In genomic region chr11:101665636-101665992, GRCm38 (mm10) we compare ENCODE assay signal across 7 mouse cellular contexts. TPM values are rescaled to one million over a fixed set of nuclear protein-coding genes. Genes with fewer than 3 reads are reported as not detected.
DNase-seq lines count a peak whose midpoint lies in the region; ATAC-seq and TF ChIP-seq lines count a peak whose summit lies in the region.

No protein-coding gene starts in this region.

- DNase-seq in lung, postnatal 10 days: no peak
- DNase-seq in limb, embryonic 11.5 days (ENCODE audit: low spot score): no peak
- no peak for DNase-seq in embryo, embryonic 11 days
- DNase-seq in natural killer cell, adult 2 months (ENCODE audit: low spot score in 2 of 2): no peak

- H3K9me3 ChIP-seq in lung, embryonic 16.5 days (ENCODE audit: control insufficient read depth, low read length): no peaks in the 10 kb centered on the region
- H3K9me3 ChIP-seq in limb, embryonic 11.5 days (ENCODE audit: control insufficient read depth, low read length): no peaks in the 10 kb centered on the region

- H3K4me3 ChIP-seq in lung, embryonic 16.5 days (ENCODE audit: low read length): peak overlapping the region; percentile 71
- H3K4me3 ChIP-seq in embryonic fibroblast, embryonic 13.5 days (ENCODE audit: insufficient read depth, low read length): peak overlapping the region; percentile 60
- peak overlapping the region; percentile 49 for H3K4me3 ChIP-seq in limb, embryonic 11.5 days (ENCODE audit: low read depth, low read length)
- H3K4me3 ChIP-seq in olfactory bulb, adult 2 months (ENCODE audit: insufficient read depth, low read depth, low read length): peak overlapping the region; percentile 62

- under 1% methylated on average over 24 of the region's 24 CpGs for WGBS in lung, embryonic 16.5 days
- under 1% methylated on average over 24 of the region's 24 CpGs for WGBS in limb, embryonic 11.5 days
- under 1% methylated on average over 24 of the region's 24 CpGs for WGBS in olfactory bulb, adult 2 months

- peak overlapping the region; percentile 81 for H3K9ac ChIP-seq in lung, embryonic 16.5 days (ENCODE audit: low read length)
- H3K9ac ChIP-seq in limb, embryonic 11.5 days (ENCODE audit: low read length): peak overlapping the region; percentile 12; the same call in 1 of the 2 replicates

- no peaks in the 10 kb centered on the region for H3K36me3 ChIP-seq in lung, embryonic 16.5 days (ENCODE audit: control insufficient read depth, insufficient read depth, low read length)
- no peaks in the 10 kb centered on the region for H3K36me3 ChIP-seq in limb, embryonic 11.5 days (ENCODE audit: control insufficient read depth, insufficient read depth, low read length)

- no peak for TF ChIP-seq POLR2A in embryonic fibroblast, embryonic 13.5 days (IDR thresholded peaks at IDR 0.05; ENCODE audit: low read depth, low read length)
- TF ChIP-seq POLR2A in olfactory bulb, adult 2 months (IDR thresholded peaks at IDR 0.05; ENCODE audit: insufficient read depth, low read depth, low read length): no peak

- no peak for ATAC-seq in lung, embryonic 16.5 days (ENCODE audit: low read depth)
- peak; percentile 82; the same call in 1 of the 2 replicates for ATAC-seq in limb, embryonic 11.5 days (ENCODE audit: insufficient number of reproducible peaks, low FRiP score, low TSS enrichment, low read depth)

- no peak for TF ChIP-seq CTCF in embryonic fibroblast, embryonic 13.5 days (IDR thresholded peaks at IDR 0.05; ENCODE audit: borderline replicate concordance, insufficient read depth, low read length)
- TF ChIP-seq CTCF in olfactory bulb, adult 2 months (IDR thresholded peaks at IDR 0.05; ENCODE audit: insufficient read depth, low read depth, low read length): no peak

- H3K4me1 ChIP-seq in lung, embryonic 16.5 days (replicated peaks; ENCODE audit: control insufficient read depth, insufficient read depth, low read length): peaks cover 12% of the 10 kb centered on the region
- H3K4me1 ChIP-seq in embryonic fibroblast, embryonic 13.5 days (ENCODE audit: control insufficient read depth, insufficient read depth, low read length): no peaks in the 10 kb centered on the region
- no peaks in the 10 kb centered on the region for H3K4me1 ChIP-seq in limb, embryonic 11.5 days (ENCODE audit: control insufficient read depth, insufficient read depth, low read length)
- peaks cover 25% of the 10 kb centered on the region for H3K4me1 ChIP-seq in olfactory bulb, adult 2 months (ENCODE audit: control insufficient read depth, insufficient read depth, low read length)

- no peaks in the 10 kb centered on the region for H3K27me3 ChIP-seq in lung, embryonic 16.5 days (ENCODE audit: control insufficient read depth, insufficient read depth, low read depth, low read length)
- H3K27me3 ChIP-seq in limb, embryonic 11.5 days (ENCODE audit: control insufficient read depth, insufficient read depth, low read length): no peaks in the 10 kb centered on the region

- peak overlapping the region; percentile 83 for H3K27ac ChIP-seq in lung, embryonic 16.5 days (ENCODE audit: low read length)
- peak overlapping the region; percentile 17; the same call in 1 of the 2 replicates for H3K27ac ChIP-seq in embryonic fibroblast, embryonic 13.5 days (ENCODE audit: insufficient read depth, low read length)
- H3K27ac ChIP-seq in limb, embryonic 11.5 days (replicated peaks; ENCODE audit: low read depth, low read length): no peak overlapping the region
- peak overlapping the region; percentile 75 for H3K27ac ChIP-seq in olfactory bulb, adult 2 months (ENCODE audit: insufficient read depth, low read depth, low read length)

- H3K4me2 ChIP-seq in lung, embryonic 16.5 days (ENCODE audit: low read depth, low read length): peak overlapping the region; percentile 96
- peak overlapping the region; percentile 60 for H3K4me2 ChIP-seq in limb, embryonic 11.5 days (ENCODE audit: low read depth, severe bottlenecking)

RNA-seq across cellular contexts. Expression of gene Arl4d, which starts 0.3 kb away (rescaled TPM):
- 6.8 and 7.4 TPM in 2 replicates for polyA plus RNA-seq in lung, embryonic 16.5 days (2015; fragmentation: Nextera tagmentation; extraction: Ambion mirVana)
- polyA plus RNA-seq in embryonic fibroblast, embryonic 13.5 days (2011; ENCODE audit: insufficient read length, low read depth, missing spikeins): 4.1 and 6.5 TPM in 2 replicates
- 1.7 TPM in 2 replicates for polyA plus RNA-seq in limb, embryonic 11.5 days (2014; fragmentation: Nextera tagmentation; extraction: Ambion mirVana)
- not detected in 2 replicates for polyA plus RNA-seq in olfactory bulb, adult 2 months (2012; ENCODE audit: insufficient read depth, insufficient read length, low replicate concordance, missing spikeins)

RNA-seq across cellular contexts. Expression of gene Rdm1, which starts 38.6 kb away (rescaled TPM):
- polyA plus RNA-seq in lung, embryonic 16.5 days (2015; fragmentation: Nextera tagmentation; extraction: Ambion mirVana): 52.0 and 52.1 TPM in 2 replicates
- polyA plus RNA-seq in embryonic fibroblast, embryonic 13.5 days (2011; ENCODE audit: insufficient read length, low read depth, missing spikeins): 10.8 and 18.1 TPM in 2 replicates
- polyA plus RNA-seq in limb, embryonic 11.5 days (2014; fragmentation: Nextera tagmentation; extraction: Ambion mirVana): 30.0 and 31.0 TPM in 2 replicates
- not detected in 2 replicates for polyA plus RNA-seq in olfactory bulb, adult 2 months (2012; ENCODE audit: insufficient read depth, insufficient read length, low replicate concordance, missing spikeins)
